Mouse (Mus musculus): ENCODE data around the gene Siglech. TPM values are rescaled to one million over a fixed set of nuclear protein-coding genes. Genes with fewer than 3 reads are reported as not detected.

Siglech gene
- polyA plus RNA-seq, 1 experiment from 2014 or later = 0.54 TPM

- Histone ChIP-seq H3K27ac (ENCODE audit: low read depth) (no peak overlapping the region), H3K4me3 (ENCODE audit: low read depth, low read length) (no peak overlapping the region), H3K9ac (replicated peaks) (no peak overlapping the region), H3K4me2 (ENCODE audit: low read depth, low read length) (no peak overlapping the region), H3K9me3 (ENCODE audit: low read length) (no peaks in the 10 kb centered on the region), H3K36me3 (replicated peaks; ENCODE audit: insufficient read depth, low read length) (peaks cover 42% of the 10 kb centered on the region), H3K27me3 (ENCODE audit: insufficient read depth, low read length) (no peaks in the 10 kb centered on the region), H3K4me1 (ENCODE audit: insufficient read depth) (no peaks in the 10 kb centered on the region)
- TF ChIP-seq CTCF (IDR thresholded peaks at IDR 0.05; ENCODE audit: low read depth) = no peak
- no peak for TF ChIP-seq EP300 (IDR thresholded peaks at IDR 0.05; ENCODE audit: low read depth)
- ATAC-seq (no peak), DNase-seq (no peak)
- 88% methylated on average over 9 of the region's 9 CpGs for WGBS (ENCODE audit: insufficient replicate concordance)
These were observed 59.6 kb downstream of the Siglech start for GRCm38 (mm10) chr7:55827551-55827950.

Other genes starting within 250 kb of the Siglech start
- gene Tubgcp5, start 26.0 kb downstream of the Siglech start, polyA plus RNA-seq (2015; fragmentation: Nextera tagmentation; extraction: Ambion mirVana) = 4.4 and 5.5 TPM in 2 replicates
- 12.0 and 14.3 TPM in 2 replicates for gene Cyfip1, start 73.6 kb downstream of the Siglech start, polyA plus RNA-seq (2015; fragmentation: Nextera tagmentation; extraction: Ambion mirVana)
- gene Nipa2, start 194.3 kb downstream of the Siglech start, polyA plus RNA-seq (2015; fragmentation: Nextera tagmentation; extraction: Ambion mirVana) = 22.7 and 23.9 TPM in 2 replicates